Mouse (Mus musculus): ENCODE measurements around the gene Lyrm4. TPM values are rescaled to one million over a fixed set of nuclear protein-coding genes. Genes with fewer than 3 reads are reported as not detected.

Lyrm4 gene
- total and polyA plus RNA-seq, 3 experiments: 10.9 to 27.0 (median 26.3) TPM

DNA sequence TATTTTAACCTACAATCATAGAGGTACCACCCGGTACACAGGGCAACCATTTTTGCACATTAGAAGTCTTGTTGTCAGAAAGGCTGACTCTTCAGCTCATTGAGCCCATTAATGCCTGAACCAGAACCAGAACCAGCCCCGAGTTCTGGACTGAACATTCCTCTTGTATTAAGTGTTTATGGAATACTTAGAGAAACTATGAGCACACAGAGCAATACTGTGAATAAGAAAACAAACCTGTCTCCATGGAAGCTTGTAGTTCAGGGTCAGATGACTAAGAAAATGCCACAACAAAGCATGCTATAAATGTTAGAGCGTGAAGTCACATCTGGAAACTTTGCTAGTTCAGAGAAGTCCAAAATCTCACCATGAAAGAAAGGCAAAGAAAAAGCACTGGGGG lies 35.7 kb downstream of the Lyrm4 start:
- Histone ChIP-seq H3K27ac (ENCODE audit: insufficient read depth, low read depth) (no peak overlapping the region), H3K4me2 (ENCODE audit: insufficient read depth, low read depth, poor library complexity, severe bottlenecking) (no peak overlapping the region), H3K27me3 (replicated peaks) (no peaks in the 10 kb centered on the region), H3K36me3 (replicated peaks in 1 of 2; ENCODE audit: control insufficient read depth in 1 of 2, insufficient read depth in 1 of 2, low read length in 1 of 2) (peaks cover 15 to 63% of the 10 kb centered on the region in 2 experiments), H3K4me3 (replicated peaks in 1 of 3; ENCODE audit: low read depth in 2 of 3, low read length in 2 of 3, poor library complexity in 1 of 3) (no peak overlapping the region), H3K4me1 (ENCODE audit: control insufficient read depth in 1 of 2, insufficient read depth in 2 of 2) (peaks cover 0 to 17% of the 10 kb centered on the region in 2 experiments; a peak in 1 of 4 replicates), H3K9ac (ENCODE audit: insufficient read depth, low read depth) (no peak overlapping the region), H3K79me2 (replicated peaks; ENCODE audit: control insufficient read depth, extremely low read depth, insufficient read depth, poor library complexity, severe bottlenecking) (no peaks in the 10 kb centered on the region), H3K9me3 (replicated peaks; ENCODE audit: low read length) (no peaks in the 10 kb centered on the region)
- DNase-seq (ENCODE audit: extremely low read depth): no peak
- no peak for TF ChIP-seq ZC3H11A (IDR thresholded peaks at IDR 0.05; ENCODE audit: low read depth, low read length)
- TF ChIP-seq UBTF (IDR thresholded peaks at IDR 0.05; ENCODE audit: low read depth, low read length): no peak
- dilution Hi-C loops (cut with MboI; ENCODE audit: extremely low pct_ligation_motif_present, extremely low pct_unique_long_range_greater_than_20kb, low sequenced_read_pairs): no loop called here
- in situ Hi-C loops (cut with MboI; ENCODE audit: low pct_ligation_motif_present, low pct_unique_long_range_greater_than_20kb, low sequenced_read_pairs): no loop called here

DNA sequence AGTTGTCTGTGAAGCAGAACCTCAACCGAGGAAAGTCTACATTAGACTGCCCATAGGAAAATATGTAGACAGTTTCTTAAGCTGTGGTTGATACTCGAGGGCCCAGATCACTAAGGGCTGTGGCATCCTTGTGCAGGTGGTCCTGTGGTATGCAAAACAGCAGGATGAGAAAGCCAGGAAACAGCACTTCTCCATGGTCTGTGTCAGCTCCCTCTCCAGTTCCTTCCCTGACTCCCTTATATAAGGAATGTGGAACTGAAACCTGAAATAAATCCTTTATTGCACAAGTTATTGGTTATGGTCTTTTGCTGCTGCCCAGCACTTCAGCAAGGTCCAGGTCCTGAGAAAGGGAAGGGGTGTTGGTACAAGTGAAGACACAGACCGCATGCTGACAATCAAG lies 42.8 kb downstream of the Lyrm4 start:
- H3K36me3 ChIP-seq (replicated peaks in 1 of 2; ENCODE audit: control insufficient read depth in 1 of 2, insufficient read depth in 1 of 2, low read length in 1 of 2): peaks cover 2 to 26% of the 10 kb centered on the region in 2 experiments
- DNase-seq (ENCODE audit: extremely low read depth): peak; percentile 81
- no peaks in the 10 kb centered on the region for H3K27me3 ChIP-seq (replicated peaks)
- TF ChIP-seq HCFC1 (IDR thresholded peaks at IDR 0.05; ENCODE audit: low read depth, low read length) (no peak), POLR2A (IDR thresholded peaks at IDR 0.05; ENCODE audit: low read depth, low read length) (no peak), NRF1 (IDR thresholded peaks at IDR 0.05; ENCODE audit: low read depth, low read length) (no peak), BHLHE40 (IDR thresholded peaks at IDR 0.05; ENCODE audit: low read depth, low read length) (peak; percentile 61), CHD2 (IDR thresholded peaks at IDR 0.05; ENCODE audit: low read length) (0 out of 2 replicates have a peak, but pooled peaks have one; percentile 35), KAT2A (IDR thresholded peaks at IDR 0.05; ENCODE audit: insufficient replicate concordance, low read length) (no peak), TCF12 (IDR thresholded peaks at IDR 0.05; ENCODE audit: low read depth, low read length) (peak; percentile 67), MAX (IDR thresholded peaks at IDR 0.05; ENCODE audit: low read length) (no peak), POLR2AphosphoS2 (IDR thresholded peaks at IDR 0.05; ENCODE audit: low read depth, low read length) (no peak), ZNF384 (IDR thresholded peaks at IDR 0.05; ENCODE audit: low read depth, low read length) (no peak), EP300 (IDR thresholded peaks at IDR 0.05; ENCODE audit: low read length) (peak; percentile 89), USF1 (IDR thresholded peaks at IDR 0.05; ENCODE audit: low read depth, low read length) (no peak), MAFK (IDR thresholded peaks at IDR 0.05; ENCODE audit: insufficient replicate concordance, low read length) (0 out of 2 replicates have a peak, but pooled peaks have one; percentile 31), PAX5 (IDR thresholded peaks at IDR 0.05; ENCODE audit: low read length) (no peak), ELF1 (IDR thresholded peaks at IDR 0.05; ENCODE audit: low read depth, low read length) (no peak), SMC3 (IDR thresholded peaks at IDR 0.05; ENCODE audit: low read depth, low read length) (no peak), SIN3A (IDR thresholded peaks at IDR 0.05; ENCODE audit: low read length) (peak; percentile 31; the same call in 1 of the 2 replicates), RCOR1 (conservative IDR thresholded peaks at IDR 0.05; ENCODE audit: low read depth, low read length) (no peak), ETS1 (conservative IDR thresholded peaks at IDR 0.05; ENCODE audit: low read depth, low read length) (peak; percentile 73), MAZ (IDR thresholded peaks at IDR 0.05; ENCODE audit: low read depth, low read length) (no peak), CHD1 (IDR thresholded peaks at IDR 0.05; ENCODE audit: low read depth, low read length) (no peak), NELFE (IDR thresholded peaks at IDR 0.05; ENCODE audit: low read depth, low read length) (no peak), UBTF (IDR thresholded peaks at IDR 0.05; ENCODE audit: low read depth, low read length) (no peak), JUN (IDR thresholded peaks at IDR 0.05; ENCODE audit: insufficient read depth, low read depth, low read length) (no peak), TBP (conservative IDR thresholded peaks at IDR 0.05; ENCODE audit: low read depth, low read length) (no peak), ZMIZ1 (IDR thresholded peaks at IDR 0.05; ENCODE audit: low read depth, low read length) (no peak), ZKSCAN1 (IDR thresholded peaks at IDR 0.05; ENCODE audit: borderline replicate concordance, low read depth, low read length) (no peak), JUND (conservative IDR thresholded peaks at IDR 0.05; ENCODE audit: low read depth, low read length) (no peak; the same call in 1 of the 2 replicates), CTCF (conservative IDR thresholded peaks at IDR 0.05 in 1 of 2, IDR thresholded peaks at IDR 0.05 in 1 of 2; ENCODE audit: low read depth in 2 of 2, low read length in 2 of 2) (no peak), MEF2A (IDR thresholded peaks at IDR 0.05; ENCODE audit: borderline replicate concordance, low read depth, low read length) (no peak), USF2 (conservative IDR thresholded peaks at IDR 0.05; ENCODE audit: low read depth, low read length) (no peak), MYC (IDR thresholded peaks at IDR 0.05; ENCODE audit: low read depth, low read length) (no peak), RAD21 (IDR thresholded peaks at IDR 0.05; ENCODE audit: low read depth, low read length) (no peak), ZC3H11A (IDR thresholded peaks at IDR 0.05; ENCODE audit: low read depth, low read length) (no peak)

More for the DNA sequence above, 42.8 kb downstream of the Lyrm4 start:
- Histone ChIP-seq H3K4me2 (ENCODE audit: insufficient read depth, low read depth, poor library complexity, severe bottlenecking) (no peak overlapping the region), H3K9ac (ENCODE audit: insufficient read depth, low read depth) (no peak overlapping the region), H3K4me1 (ENCODE audit: control insufficient read depth in 1 of 2, insufficient read depth in 2 of 2) (peaks cover 0 to 59% of the 10 kb centered on the region in 2 experiments; a peak in 2 of 4 replicates), H3K9me3 (replicated peaks; ENCODE audit: low read length) (no peaks in the 10 kb centered on the region), H3K79me2 (replicated peaks; ENCODE audit: control insufficient read depth, extremely low read depth, insufficient read depth, poor library complexity, severe bottlenecking) (no peaks in the 10 kb centered on the region), H3K27ac (ENCODE audit: insufficient read depth, low read depth) (no peak overlapping the region), H3K4me3 (replicated peaks in 1 of 3; ENCODE audit: low read depth in 2 of 3, low read length in 2 of 3, poor library complexity in 1 of 3) (no peak overlapping the region)
- in situ Hi-C loops (cut with MboI; ENCODE audit: low pct_ligation_motif_present, low pct_unique_long_range_greater_than_20kb, low sequenced_read_pairs) (no loop called here), dilution Hi-C loops (cut with MboI; ENCODE audit: extremely low pct_ligation_motif_present, extremely low pct_unique_long_range_greater_than_20kb, low sequenced_read_pairs) (no loop called here)
